Mouse (Mus musculus) lung, embryonic 14.5 days (tissue): ENCODE data around the gene Slc23a2. TPM values are rescaled to one million over a fixed set of nuclear protein-coding genes. Genes with fewer than 3 reads are reported as not detected.

Experiments used
- ATAC-seq: fragments of 200-750 bp; cut with Nextera tagmentation; 2 replicates; pipeline ENCODE4 v1.8.0; 2017; ENCODE audit warnings: mild to moderate bottlenecking, moderate TSS enrichment, moderate library complexity; ENCODE audit not compliant: insufficient read depth
- DNase-seq: peaks from one replicate; pipeline ENCODE4 v3.0.0-alpha.2; 2015
- H3K27ac ChIP-seq: fragments of 300-500 bp; sonication (generic); 2 replicates; pipeline ENCODE4 v1.5.1; 2014; ENCODE audit warnings: low read depth, mild to moderate bottlenecking, moderate library complexity
- H3K27me3 ChIP-seq: fragments of 300-500 bp; sonication (generic); 2 replicates; pipeline ENCODE4 v1.6.1; 2014; ENCODE audit warnings: low read length, control low read depth; ENCODE audit not compliant: insufficient read depth
- H3K36me3 ChIP-seq: fragments of 300-500 bp; sonication (generic); 2 replicates; pipeline ENCODE4 v1.6.1; 2014; ENCODE audit warnings: control low read depth; ENCODE audit not compliant: insufficient read depth
- H3K4me1 ChIP-seq: fragments of 300-500 bp; sonication (generic); 2 replicates; pipeline ENCODE4 v1.6.1; 2014; ENCODE audit warnings: antibody characterized with exemption, control low read depth; ENCODE audit not compliant: insufficient read depth
- H3K4me2 ChIP-seq: fragments of 300-500 bp; sonication (generic); 2 replicates; pipeline ENCODE4 v1.6.1; 2014; ENCODE audit warnings: mild to moderate bottlenecking
- H3K4me3 ChIP-seq: fragments of 300-500 bp; sonication (generic); 2 replicates; pipeline ENCODE4 v1.5.1; 2014; ENCODE audit warnings: low read depth, low read length
- H3K9ac ChIP-seq: fragments of 300-500 bp; sonication (generic); 2 replicates; pipeline ENCODE4 v1.6.1; 2014
- H3K9me3 ChIP-seq: fragments of 300-500 bp; sonication (generic); 2 replicates; pipeline ENCODE4 v1.6.1; 2016; ENCODE audit warnings: low read depth, low read length, control low read depth
- CTCF ChIP-seq: IDR thresholded peaks from 2 replicates; pipeline ENCODE4 v1.5.1; 2016; ENCODE audit warnings: antibody characterized with exemption, low read depth
- WGBS: fragments of 180-500 bp; shearing (Covaris S2); extraction: QIAGEN DNeasy Blood & Tissue Kit; methylation state at CpG from one replicate; pipeline ENCODE4 v1.1.7; 2014; 5-methylcytosine and 5-hydroxymethylcytosine counted together
- polyA plus RNA-seq: library from polyadenylated mRNA; unstranded; fragments of >200 nt; fragmentation: Nextera tagmentation; extraction: Ambion mirVana; gene quantifications from 2 replicates; pipeline ENCODE4 v1.2.1, GENCODE M21; 2014

The Slc23a2 gene
- polyA plus RNA-seq, 1 experiment from 2014 or later = 17.3 TPM

DNA sequence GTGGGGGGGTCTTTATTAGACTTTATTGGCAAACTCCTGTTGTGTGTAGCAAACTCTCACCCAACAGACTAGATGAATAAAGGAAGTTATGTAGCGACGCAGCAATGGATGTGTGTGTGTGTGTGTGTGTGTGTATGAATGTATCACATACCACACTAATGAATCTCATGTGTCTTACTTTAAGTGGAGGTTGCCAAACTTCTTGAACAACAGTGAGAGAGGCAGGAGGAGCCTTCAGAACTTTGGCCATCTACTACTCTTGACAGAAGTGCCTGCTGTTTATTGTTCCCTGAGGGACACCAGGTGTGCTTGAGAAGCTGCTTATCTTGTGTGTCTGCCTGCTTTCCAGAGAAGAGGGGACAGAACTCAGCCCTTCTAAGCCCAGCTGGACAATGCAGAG is 134.1 kb downstream of the Slc23a2 start:
- Histone ChIP-seq H3K9me3 (no peaks in the 10 kb centered on the region), H3K4me1 (no peaks in the 10 kb centered on the region), H3K4me3 (no peak overlapping the region), H3K9ac (no peak overlapping the region), H3K27ac (no peak overlapping the region), H3K27me3 (no peaks in the 10 kb centered on the region), H3K36me3 (no peaks in the 10 kb centered on the region), H3K4me2 (no peak overlapping the region)
- no peak for TF ChIP-seq CTCF
- ATAC-seq (no peak), DNase-seq (no peak)
- WGBS = 75% methylated on average over 2 of the region's 2 CpGs

- no peaks in the 10 kb centered on the region; the same call in 1 of the 2 replicates for H3K4me1 ChIP-seq
- ATAC-seq = no peak
- no peak overlapping the region for H3K9ac ChIP-seq
- H3K4me3 ChIP-seq = no peak overlapping the region
- WGBS = 35% methylated on average over 4 of the region's 4 CpGs
- no peaks in the 10 kb centered on the region for H3K36me3 ChIP-seq
- no peaks in the 10 kb centered on the region for H3K27me3 ChIP-seq
- H3K27ac ChIP-seq = no peak overlapping the region
- no peak for DNase-seq
- TF ChIP-seq CTCF = no peak
- no peak overlapping the region for H3K4me2 ChIP-seq
- H3K9me3 ChIP-seq = no peaks in the 10 kb centered on the region
Observed at GRCm38 (mm10) chr2:132008186-132008585, 136.7 kb downstream of the Slc23a2 start.

DNA sequence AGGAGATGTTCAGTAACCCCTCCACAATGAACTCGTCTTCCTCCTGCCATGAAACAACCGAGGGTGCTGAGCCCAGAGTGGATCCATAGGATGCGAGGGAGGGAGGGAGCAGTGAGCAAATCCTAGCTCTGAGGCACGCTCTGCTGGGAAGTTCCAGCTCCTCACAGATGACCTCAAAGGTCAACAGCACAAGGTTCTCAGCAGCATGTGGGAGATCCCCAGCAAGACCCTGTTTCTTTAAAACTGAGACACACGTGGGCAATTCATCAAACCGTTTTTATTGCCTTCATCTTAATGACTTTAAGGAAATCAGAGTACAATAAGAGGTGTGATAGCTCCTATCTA is 137.5 kb downstream of the Slc23a2 start:
- Histone ChIP-seq H3K9ac (no peak overlapping the region), H3K36me3 (no peaks in the 10 kb centered on the region), H3K27me3 (no peaks in the 10 kb centered on the region), H3K9me3 (no peaks in the 10 kb centered on the region), H3K27ac (no peak overlapping the region), H3K4me1 (no peaks in the 10 kb centered on the region; the same call in 1 of the 2 replicates), H3K4me2 (no peak overlapping the region), H3K4me3 (no peak overlapping the region)
- DNase-seq = no peak
- 32% methylated on average over 6 of the region's 6 CpGs for WGBS
- ATAC-seq = no peak
- TF ChIP-seq CTCF = no peak

DNA sequence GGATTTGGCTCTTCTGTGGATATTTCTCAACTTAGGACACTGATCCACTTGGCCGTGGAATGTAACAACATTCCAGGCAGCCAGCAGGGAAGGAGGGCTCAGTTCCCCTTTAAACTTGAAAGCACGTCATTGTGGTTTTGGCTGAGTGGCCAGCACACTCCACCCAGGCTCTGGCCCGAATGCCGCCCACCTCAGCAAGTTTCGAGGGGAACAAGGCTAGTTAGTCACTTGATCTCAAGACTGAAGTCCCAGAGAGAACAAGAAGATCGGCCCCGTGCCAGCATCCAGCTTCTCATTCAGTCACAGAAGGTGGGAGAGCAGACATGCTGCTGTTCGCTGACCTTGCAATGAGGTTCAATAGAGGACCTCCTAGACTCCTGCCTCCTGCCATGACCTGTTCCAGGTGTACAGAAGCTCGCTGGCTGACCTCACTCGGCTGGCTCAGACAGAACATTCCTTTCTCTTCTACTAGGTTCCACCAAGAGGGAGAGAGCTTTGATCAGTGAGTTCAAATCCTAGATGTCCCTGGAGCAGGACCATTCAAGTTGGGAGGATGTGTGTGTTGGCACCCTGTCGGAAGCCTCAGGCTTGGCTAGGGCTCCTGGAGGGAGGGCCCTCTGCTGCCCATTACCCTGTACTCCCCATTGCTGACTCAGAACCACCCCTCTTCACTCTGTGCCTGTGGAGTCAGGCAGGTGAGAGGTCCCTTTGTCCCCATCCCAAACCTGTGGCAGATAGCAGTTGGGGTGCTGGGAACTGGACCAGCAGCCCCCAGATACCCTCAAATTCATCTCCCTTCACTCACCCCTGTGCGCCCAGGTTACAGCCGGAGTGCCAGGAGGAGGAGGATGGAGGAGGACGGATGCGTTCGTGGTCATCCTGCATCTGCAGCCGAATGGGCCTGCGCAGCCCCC is 138.1 kb downstream of the Slc23a2 start:
- Histone ChIP-seq H3K36me3 (no peaks in the 10 kb centered on the region), H3K27ac (peak overlapping the region; percentile 61), H3K4me1 (no peaks in the 10 kb centered on the region; the same call in 1 of the 2 replicates), H3K4me3 (no peak overlapping the region), H3K27me3 (no peaks in the 10 kb centered on the region), H3K9ac (no peak overlapping the region), H3K9me3 (no peaks in the 10 kb centered on the region), H3K4me2 (peak overlapping the region; percentile 5; the same call in 1 of the 2 replicates)
- DNase-seq = peak; percentile 73
- WGBS = 65% methylated on average over 18 of the region's 18 CpGs
- no peak for TF ChIP-seq CTCF
- peak; percentile 82 for ATAC-seq

DNA sequence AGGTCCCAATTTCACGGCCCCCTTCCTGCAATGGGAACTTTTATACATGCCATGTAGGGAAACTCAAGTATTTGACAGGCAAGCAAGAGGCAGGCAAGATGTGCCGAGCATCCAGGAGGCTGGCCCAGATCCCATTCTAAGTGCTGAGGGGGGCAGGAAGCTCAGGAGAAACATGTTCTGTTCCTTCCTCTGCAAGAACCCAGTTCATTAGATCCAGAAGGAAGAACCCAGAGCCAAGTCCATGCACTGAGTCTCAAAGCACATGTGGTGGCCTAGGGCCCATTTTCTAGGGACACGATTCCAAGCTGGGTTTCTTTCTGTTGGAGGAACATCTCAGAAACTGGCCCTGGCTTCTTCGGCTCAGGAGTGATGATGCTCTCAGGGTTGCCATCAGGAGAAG is 139.5 kb downstream of the Slc23a2 start:
- H3K4me3 ChIP-seq = no peak overlapping the region
- H3K27me3 ChIP-seq = no peaks in the 10 kb centered on the region
- no peak overlapping the region for H3K9ac ChIP-seq
- TF ChIP-seq CTCF = no peak
- H3K27ac ChIP-seq = no peak overlapping the region
- H3K9me3 ChIP-seq = no peaks in the 10 kb centered on the region
- DNase-seq (no peak), ATAC-seq (no peak)
- no peaks in the 10 kb centered on the region; the same call in 1 of the 2 replicates for H3K4me1 ChIP-seq
- no peaks in the 10 kb centered on the region for H3K36me3 ChIP-seq
- WGBS = 76% methylated on average over 4 of the region's 4 CpGs
- H3K4me2 ChIP-seq = no peak overlapping the region

- no peaks in the 10 kb centered on the region for H3K36me3 ChIP-seq
- 67% methylated on average over 9 of the region's 9 CpGs for WGBS
- ATAC-seq = no peak
Observed at GRCm38 (mm10) chr2:132004495-132005136, 140.3 kb downstream of the Slc23a2 start.

DNA sequence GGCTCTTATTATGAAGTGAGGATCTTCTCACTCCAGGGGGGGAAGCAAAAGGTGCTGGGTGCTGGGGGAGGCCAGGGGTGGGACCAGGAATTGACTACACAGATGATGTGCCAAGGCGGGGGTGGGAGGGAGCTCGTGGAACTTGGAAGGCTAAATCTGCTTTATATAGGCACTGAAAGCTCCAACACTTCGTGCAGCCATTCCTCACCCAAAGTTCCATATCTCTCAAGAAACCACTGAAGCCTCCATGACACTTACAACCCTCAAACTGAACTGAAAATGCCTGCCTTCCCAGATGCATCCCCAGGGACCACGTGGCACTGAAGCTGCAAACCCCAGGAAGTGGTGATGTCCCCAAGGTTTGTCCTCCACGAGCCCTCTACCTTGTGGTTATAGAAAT is 141.0 kb downstream of the Slc23a2 start:
- Histone ChIP-seq H3K36me3 (no peaks in the 10 kb centered on the region), H3K27ac (no peak overlapping the region)
- WGBS = 70% methylated on average over 5 of the region's 5 CpGs

More at GRCm38 (mm10) chr2:132004495-132005136, 140.3 kb downstream of the Slc23a2 start:
- Histone ChIP-seq H3K4me3 (no peak overlapping the region), H3K4me1 (no peaks in the 10 kb centered on the region; the same call in 1 of the 2 replicates), H3K9ac (no peak overlapping the region), H3K4me2 (no peak overlapping the region), H3K9me3 (no peaks in the 10 kb centered on the region), H3K27ac (no peak overlapping the region), H3K27me3 (no peaks in the 10 kb centered on the region)
- no peak for TF ChIP-seq CTCF
- DNase-seq = no peak

More for the DNA sequence above, 141.0 kb downstream of the Slc23a2 start:
- H3K9ac ChIP-seq = no peak overlapping the region
- H3K4me1 ChIP-seq = no peaks in the 10 kb centered on the region; the same call in 1 of the 2 replicates
- no peaks in the 10 kb centered on the region for H3K9me3 ChIP-seq
- no peak overlapping the region for H3K4me2 ChIP-seq
- no peak for TF ChIP-seq CTCF
- DNase-seq (no peak), ATAC-seq (no peak)
- no peaks in the 10 kb centered on the region for H3K27me3 ChIP-seq
- H3K4me3 ChIP-seq = no peak overlapping the region

Other genes starting within 250 kb of the Slc23a2 start
- 31.2 and 32.8 TPM in 2 replicates for gene Prnp, start 235.2 kb downstream of the Slc23a2 start, polyA plus RNA-seq
- gene Prn, start 235.2 kb downstream of the Slc23a2 start, polyA plus RNA-seq = not detected in 2 replicates
- 55.8 and 57.3 TPM in 2 replicates for gene Prnd, start 194.2 kb downstream of the Slc23a2 start, polyA plus RNA-seq
- gene Rassf2, start 114.8 kb downstream of the Slc23a2 start, polyA plus RNA-seq = 15.8 and 15.9 TPM in 2 replicates
- 36.7 and 39.9 TPM in 2 replicates for gene Tmem230, start 102.7 kb upstream of the Slc23a2 start, polyA plus RNA-seq
- 335 and 339 TPM in 2 replicates for gene Pcna, start 108.2 kb upstream of the Slc23a2 start, polyA plus RNA-seq
- gene Cds2, start 118.0 kb upstream of the Slc23a2 start, polyA plus RNA-seq = 17.1 and 20.7 TPM in 2 replicates
- gene Prokr2, start 240.3 kb upstream of the Slc23a2 start, polyA plus RNA-seq = 0.12 and 0.51 TPM in 2 replicates